26 mouse cellular contexts compared by ENCODE assay signal in genomic region chr1:38843275-38843674, GRCm38 (mm10). TPM values are rescaled to one million over a fixed set of nuclear protein-coding genes. Genes with fewer than 3 reads are reported as not detected.
A peak's percentile ranks its signal among the peaks of the same experiment; 100 is the strongest.
DNase-seq lines count a peak whose midpoint lies in the region; ATAC-seq and TF ChIP-seq lines count a peak whose summit lies in the region.
"Had no signal": no experiment of that assay in that cellular context is flagged by ENCODE, and none has a peak within 500 bp of the region (broad histone marks: within the 10 kb centered on the region; RNA-seq: fewer than 3 reads in every experiment).

No protein-coding gene starts in this region.

- H3K36me3 ChIP-seq in hindbrain, embryonic 15.5 days = no peaks in the 10 kb centered on the region
- H3K36me3 ChIP-seq in hindbrain, embryonic 14.5 days (replicated peaks; ENCODE audit: control insufficient read depth, insufficient read depth) = no peaks in the 10 kb centered on the region
- H3K36me3 ChIP-seq in forebrain, embryonic 16.5 days (ENCODE audit: control insufficient read depth, insufficient read depth) = no peaks in the 10 kb centered on the region
- H3K36me3 ChIP-seq: embryonic facial prominence, embryonic 13.5 days; heart, embryonic 10.5 days; heart, embryonic 15.5 days; kidney, embryonic 15.5 days; liver, embryonic 13.5 days had no signal

- TF ChIP-seq CTCF in brain, embryonic 14.5 days (IDR thresholded peaks at IDR 0.05; ENCODE audit: borderline replicate concordance, extremely low read depth, insufficient read depth, insufficient read length) = no peak

- no peak overlapping the region for H3K27ac ChIP-seq in hindbrain, embryonic 15.5 days (replicated peaks)
- H3K27ac ChIP-seq in hindbrain, embryonic 14.5 days = no peak overlapping the region
- no peak overlapping the region for H3K27ac ChIP-seq in forebrain, embryonic 16.5 days (ENCODE audit: low read length)
- H3K27ac ChIP-seq: embryonic facial prominence, embryonic 13.5 days; heart, embryonic 10.5 days; heart, embryonic 15.5 days; kidney, embryonic 15.5 days; liver, embryonic 13.5 days had no signal

- DNase-seq in hindbrain, embryonic 14.5 days (ENCODE audit: low spot score) = no peak
- peak; percentile 13 for DNase-seq in A20 (ENCODE audit: low read depth, low spot score)
- peak; percentile 83 for DNase-seq in brain, embryonic 14.5 days (ENCODE audit: low read depth)
- no peak for DNase-seq in lung, postnatal 10 days
- no peak for DNase-seq in right cerebral cortex, adult 2 months (ENCODE audit: low spot score in 2 of 2)
- no peak for DNase-seq in cerebellum, postnatal 36 days
- DNase-seq: adrenal gland, postnatal 25 days; cerebellum, adult 2 months; cerebellum, postnatal 14 days; gastrocnemius, postnatal 14 days; kidney, adult 11 months; kidney, postnatal 25 days; liver, embryonic 13.5 days; lung, adult 18-20 months; lung, postnatal 14 days; spleen, adult 18-20 months; thymus, postnatal 25 days had no signal

- 37% methylated on average over 4 of the region's 4 CpGs for WGBS in hindbrain, embryonic 15.5 days
- 46% methylated on average over 4 of the region's 4 CpGs for WGBS in hindbrain, embryonic 14.5 days
- 18% methylated on average over 4 of the region's 4 CpGs for WGBS in forebrain, embryonic 16.5 days

- ATAC-seq in hindbrain, embryonic 15.5 days (ENCODE audit: low FRiP score, low read depth) = 0 out of 2 replicates have a peak, but pooled peaks have one; percentile 15
- ATAC-seq in hindbrain, embryonic 14.5 days (ENCODE audit: low FRiP score) = no peak
- 0 out of 2 replicates have a peak, but pooled peaks have one; percentile 19 for ATAC-seq in forebrain, embryonic 16.5 days
- ATAC-seq: CD4-positive, CD25-positive, alpha-beta regulatory T cell, adult 4 months; inflammation-experienced regulatory T-cells, adult 6 months had no signal

- no peaks in the 10 kb centered on the region for H3K9me3 ChIP-seq in hindbrain, embryonic 15.5 days
- H3K9me3 ChIP-seq in hindbrain, embryonic 14.5 days (ENCODE audit: control insufficient read depth, low read length) = no peaks in the 10 kb centered on the region
- H3K9me3 ChIP-seq in forebrain, embryonic 16.5 days (ENCODE audit: control insufficient read depth, low read length) = no peaks in the 10 kb centered on the region
- H3K9me3 ChIP-seq: embryonic facial prominence, embryonic 13.5 days; heart, embryonic 10.5 days; heart, embryonic 15.5 days; kidney, embryonic 15.5 days; liver, embryonic 13.5 days had no signal

- no peak overlapping the region for H3K4me3 ChIP-seq in hindbrain, embryonic 15.5 days
- no peak overlapping the region for H3K4me3 ChIP-seq in hindbrain, embryonic 14.5 days (replicated peaks; ENCODE audit: low read length)
- H3K4me3 ChIP-seq in forebrain, embryonic 16.5 days (replicated peaks; ENCODE audit: low read length) = no peak overlapping the region
- H3K4me3 ChIP-seq: embryonic facial prominence, embryonic 13.5 days; erythroblast, embryonic 14.5 days; heart, embryonic 10.5 days; heart, embryonic 15.5 days; kidney, embryonic 15.5 days; liver, embryonic 13.5 days had no signal

- TF ChIP-seq POLR2A in brain, embryonic 14.5 days (IDR thresholded peaks at IDR 0.05; ENCODE audit: borderline replicate concordance, extremely low read depth, insufficient read depth, insufficient read length, poor library complexity, severe bottlenecking) = no peak

- H3K27me3 ChIP-seq in hindbrain, embryonic 15.5 days = no peaks in the 10 kb centered on the region
- 0 out of 2 replicates have a peak, but pooled peaks cover 3% of the 10 kb centered on the region for H3K27me3 ChIP-seq in hindbrain, embryonic 14.5 days (ENCODE audit: control insufficient read depth, insufficient read depth, low read length)
- 0 out of 2 replicates have a peak, but pooled peaks cover 3% of the 10 kb centered on the region for H3K27me3 ChIP-seq in forebrain, embryonic 16.5 days (replicated peaks; ENCODE audit: control insufficient read depth, insufficient read depth, low read length)
- H3K27me3 ChIP-seq: heart, embryonic 15.5 days had no signal

- H3K9ac ChIP-seq in hindbrain, embryonic 15.5 days = no peak overlapping the region
- no peak overlapping the region for H3K9ac ChIP-seq in hindbrain, embryonic 14.5 days
- H3K9ac ChIP-seq in forebrain, embryonic 16.5 days (replicated peaks; ENCODE audit: low read depth, low read length) = no peak overlapping the region
- H3K9ac ChIP-seq: embryonic facial prominence, embryonic 13.5 days; heart, embryonic 15.5 days; kidney, embryonic 15.5 days; liver, embryonic 13.5 days had no signal

- H3K4me2 ChIP-seq in hindbrain, embryonic 15.5 days = no peak overlapping the region
- H3K4me2 ChIP-seq in hindbrain, embryonic 14.5 days (replicated peaks) = no peak overlapping the region
- H3K4me2 ChIP-seq in forebrain, embryonic 16.5 days (ENCODE audit: low read length) = no peak overlapping the region
- H3K4me2 ChIP-seq: embryonic facial prominence, embryonic 13.5 days; heart, embryonic 15.5 days; kidney, embryonic 15.5 days; liver, embryonic 13.5 days had no signal

- peaks cover 14% of the 10 kb centered on the region for H3K4me1 ChIP-seq in hindbrain, embryonic 15.5 days (replicated peaks)
- H3K4me1 ChIP-seq in hindbrain, embryonic 14.5 days (replicated peaks; ENCODE audit: control insufficient read depth, insufficient read depth, low read length) = peaks cover 8% of the 10 kb centered on the region; the same call in 1 of the 2 replicates
- peaks cover 13% of the 10 kb centered on the region for H3K4me1 ChIP-seq in forebrain, embryonic 16.5 days (replicated peaks; ENCODE audit: control insufficient read depth, insufficient read depth, low read length)
- H3K4me1 ChIP-seq: embryonic facial prominence, embryonic 13.5 days; heart, embryonic 10.5 days; heart, embryonic 15.5 days; liver, embryonic 13.5 days had no signal

RNA-seq across cellular contexts. Expression of gene Lonrf2, which starts 6.8 kb away (rescaled TPM):
- polyA plus RNA-seq in hindbrain, embryonic 15.5 days (2015; fragmentation: Nextera tagmentation; extraction: Ambion mirVana) = 21.9 and 24.1 TPM in 2 replicates
- 31.5 and 33.7 TPM in 2 replicates for polyA plus RNA-seq in hindbrain, embryonic 14.5 days (2014; fragmentation: Nextera tagmentation; extraction: Ambion mirVana)
- 51.9 and 73.3 TPM in 2 replicates for polyA plus RNA-seq in brain, embryonic 14.5 days (2012; rRNA removed)
- 13.0 and 16.7 TPM in 2 replicates for polyA plus RNA-seq in forebrain, embryonic 16.5 days (2015; fragmentation: Nextera tagmentation; extraction: Ambion mirVana)
- polyA plus RNA-seq: CD4-positive, CD25-positive, alpha-beta regulatory T cell, adult 4 months; erythroblast, embryonic 14.5 days; inflammation-experienced regulatory T-cells, adult 6 months had no signal

RNA-seq across cellular contexts. Expression of gene Chst10, which starts 54.7 kb away (rescaled TPM):
- 54.7 and 58.8 TPM in 2 replicates for polyA plus RNA-seq in hindbrain, embryonic 15.5 days (2015; fragmentation: Nextera tagmentation; extraction: Ambion mirVana)
- polyA plus RNA-seq in hindbrain, embryonic 14.5 days (2014; fragmentation: Nextera tagmentation; extraction: Ambion mirVana) = 63.1 and 66.8 TPM in 2 replicates
- 18.8 and 38.2 TPM in 2 replicates for polyA plus RNA-seq in brain, embryonic 14.5 days (2012; rRNA removed)
- 47.1 and 55.8 TPM in 2 replicates for polyA plus RNA-seq in forebrain, embryonic 16.5 days (2015; fragmentation: Nextera tagmentation; extraction: Ambion mirVana)

Comparison
In these comparisons a context has a peak if more than half of its experiments do, and no peak if none do; other contexts are left out.
1. DNase-seq: peak in A20 (single experiment) and brain, embryonic 14.5 days (single experiment); none in hindbrain, embryonic 14.5 days (single experiment), lung, postnatal 10 days (single experiment), right cerebral cortex, adult 2 months (0 of 2) and cerebellum, postnatal 36 days (0 of 2).